Mouse (Mus musculus) hindbrain, embryonic 13.5 days (tissue): ENCODE measurements at regions not wholly inside any gene's neighbourhood (a gene's known extent, or its start where the extent isn't known, plus 50 kb on each side); places are given as distances from the start of the nearest gene placed in this dataset.
A peak's percentile ranks its signal among the peaks of the same experiment; 100 is the strongest.

Experiments used
- ATAC-seq: fragments of 200-750 bp; cut with Nextera tagmentation; 2 replicates; pipeline ENCODE4 v1.8.0; 2017; ENCODE audit warnings: moderate TSS enrichment; ENCODE audit not compliant: low FRiP score
- H3K27ac ChIP-seq: fragments of 300-500 bp; sonication (generic); 2 replicates; pipeline ENCODE4 v1.5.1; 2015; ENCODE audit warnings: inconsistent platforms, mild to moderate bottlenecking, moderate library complexity
- H3K27me3 ChIP-seq: fragments of 300-500 bp; sonication (generic); 2 replicates; pipeline ENCODE4 v1.6.1; 2015; ENCODE audit warnings: mild to moderate bottlenecking, inconsistent platforms
- H3K36me3 ChIP-seq: fragments of 300-500 bp; sonication (generic); 2 replicates; pipeline ENCODE4 v1.6.1; 2015; ENCODE audit warnings: mild to moderate bottlenecking, inconsistent platforms
- H3K4me1 ChIP-seq: fragments of 300-500 bp; sonication (generic); replicated peaks from 2 replicates; pipeline ENCODE4 v1.6.1; 2015; ENCODE audit warnings: inconsistent platforms
- H3K4me2 ChIP-seq: fragments of 300-500 bp; sonication (generic); 2 replicates; pipeline ENCODE4 v1.6.1; 2015; ENCODE audit warnings: inconsistent platforms, mild to moderate bottlenecking, moderate library complexity
- H3K4me3 ChIP-seq: fragments of 300-500 bp; sonication (generic); 2 replicates; pipeline ENCODE4 v1.5.1; 2015; ENCODE audit warnings: mild to moderate bottlenecking, inconsistent platforms
- H3K9ac ChIP-seq: fragments of 300-500 bp; sonication (generic); 2 replicates; pipeline ENCODE4 v1.6.1; 2015; ENCODE audit warnings: mild to moderate bottlenecking, inconsistent platforms
- H3K9me3 ChIP-seq: fragments of 300-500 bp; sonication (generic); 2 replicates; pipeline ENCODE4 v1.6.1; 2016; ENCODE audit warnings: inconsistent platforms
- WGBS: fragments of 180-500 bp; shearing (Covaris S2); methylation state at CpG from one replicate; pipeline ENCODE4 v1.1.7; 2015; 5-methylcytosine and 5-hydroxymethylcytosine counted together

DNA sequence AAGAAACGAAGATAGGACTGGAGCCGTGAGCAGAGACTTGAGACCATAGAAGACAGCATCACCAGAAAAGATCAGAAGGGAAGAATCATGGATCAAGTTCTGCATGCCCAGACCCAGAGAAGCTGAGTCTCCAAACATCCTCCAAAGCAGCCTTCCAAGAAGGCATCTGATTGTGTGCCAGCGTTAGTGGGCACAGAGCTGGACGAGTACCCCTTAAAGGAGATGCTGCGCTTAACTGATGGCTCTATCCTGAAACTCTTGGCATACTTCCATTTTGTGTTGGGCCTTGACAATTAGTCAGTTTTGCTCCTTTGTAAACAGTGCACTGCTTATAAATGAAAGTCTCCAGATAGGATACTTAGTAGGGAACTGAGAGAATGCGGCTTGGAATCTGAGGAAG, 119.8 kb downstream of the Il20rb start:
- ATAC-seq: no peak
- Histone ChIP-seq H3K27me3 (no peaks in the 10 kb centered on the region), H3K9me3 (no peaks in the 10 kb centered on the region), H3K27ac (no peak overlapping the region), H3K36me3 (no peaks in the 10 kb centered on the region), H3K4me3 (no peak overlapping the region), H3K4me1 (no peaks in the 10 kb centered on the region), H3K4me2 (no peak overlapping the region), H3K9ac (no peak overlapping the region)
- WGBS: 74% methylated on average over 6 of the region's 6 CpGs

DNA sequence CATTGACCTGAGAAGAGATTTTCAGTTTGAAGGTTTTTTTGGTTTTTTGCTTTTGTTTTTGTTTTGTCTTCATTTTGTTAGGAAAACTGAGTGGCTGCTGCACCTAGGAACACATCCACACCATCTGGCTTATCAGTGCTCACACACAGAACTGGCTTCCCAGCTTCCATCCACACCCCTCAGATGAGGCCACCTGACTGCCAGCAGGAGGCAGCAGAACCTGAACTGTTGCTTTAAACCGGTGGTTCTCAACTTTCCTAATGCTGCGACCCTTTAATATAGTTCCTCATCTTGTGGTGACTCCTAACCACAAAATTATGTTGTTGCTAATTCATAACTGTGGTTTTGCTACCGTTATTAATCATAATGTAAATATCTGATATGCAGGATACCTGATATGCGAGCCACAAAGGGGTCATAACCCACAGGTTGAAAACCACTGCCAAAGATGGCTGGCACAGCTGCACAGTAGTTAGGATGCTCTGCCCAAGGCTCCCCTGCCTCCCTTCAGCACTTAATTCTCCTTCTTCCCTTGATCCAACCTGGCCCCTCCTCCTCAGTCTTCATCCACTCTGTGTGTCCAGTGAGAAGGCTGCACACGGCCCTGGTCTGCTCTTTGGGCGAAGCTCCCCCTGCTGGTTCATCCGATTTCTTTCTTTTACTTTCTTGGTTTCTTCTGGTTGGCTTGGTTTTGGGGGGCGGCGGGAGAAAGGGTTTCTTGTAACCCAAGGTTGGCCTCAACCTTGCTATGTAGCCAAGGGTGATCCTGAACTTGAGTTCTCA, 126.5 kb downstream of the Il20rb start:
- Histone ChIP-seq H3K27me3 (0 out of 2 replicates have a peak, but pooled peaks cover 3% of the 10 kb centered on the region), H3K4me1 (no peaks in the 10 kb centered on the region), H3K9me3 (no peaks in the 10 kb centered on the region), H3K36me3 (no peaks in the 10 kb centered on the region), H3K4me2 (no peak overlapping the region), H3K9ac (no peak overlapping the region), H3K27ac (no peak overlapping the region), H3K4me3 (no peak overlapping the region)
- WGBS: 68% methylated on average over 9 of the region's 9 CpGs
- ATAC-seq: no peak

DNA sequence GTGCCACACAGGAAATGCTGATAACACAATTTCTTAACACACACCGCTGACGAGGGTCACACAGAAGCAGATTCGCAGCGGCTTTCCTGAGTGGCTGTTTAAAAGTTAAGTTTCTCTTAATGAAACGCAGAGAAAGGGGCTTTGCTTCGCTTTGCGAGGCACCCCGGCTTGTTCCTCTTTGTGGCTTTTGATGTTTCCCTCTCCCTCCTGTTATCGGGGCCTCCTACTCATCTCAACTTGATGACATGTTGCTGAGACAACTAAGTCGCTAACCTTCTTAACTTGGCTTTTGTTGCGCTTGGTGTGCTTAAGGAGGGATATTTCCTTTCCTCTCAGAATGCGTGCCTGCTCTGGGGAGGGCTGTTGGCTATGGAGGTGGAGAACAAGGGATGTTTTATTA, 129.0 kb downstream of the Il20rb start:
- WGBS: 53% methylated on average over 12 of the region's 12 CpGs
- ATAC-seq: no peak
- H3K4me2 ChIP-seq: no peak overlapping the region

DNA sequence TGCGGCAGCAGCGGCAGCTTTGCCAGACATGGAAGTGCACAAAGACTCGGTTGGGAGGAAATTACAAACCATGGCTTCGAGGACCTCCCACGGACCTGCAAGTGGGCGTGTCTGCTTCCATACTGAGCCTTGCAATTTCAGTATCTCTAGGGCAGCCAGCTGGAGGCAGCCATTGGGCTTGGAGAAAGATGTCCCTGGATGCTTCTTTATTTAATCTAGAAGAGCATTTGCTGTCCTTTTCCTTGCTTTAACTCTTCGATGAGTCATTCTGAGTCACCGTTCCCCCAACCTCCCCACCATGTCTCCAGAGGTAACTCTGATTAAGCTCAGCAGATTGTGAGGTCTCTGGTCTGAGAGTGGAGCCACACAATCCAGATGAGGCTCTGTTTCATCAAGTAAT, 145.8 kb downstream of the Il20rb start:
- Histone ChIP-seq H3K4me2 (no peak overlapping the region), H3K27me3 (no peaks in the 10 kb centered on the region), H3K36me3 (no peaks in the 10 kb centered on the region), H3K9me3 (no peaks in the 10 kb centered on the region), H3K4me1 (no peaks in the 10 kb centered on the region), H3K9ac (no peak overlapping the region), H3K4me3 (no peak overlapping the region), H3K27ac (no peak overlapping the region)
- no peak for ATAC-seq
- 66% methylated on average over 8 of the region's 8 CpGs for WGBS

More for the DNA sequence above, 129.0 kb downstream of the Il20rb start:
- H3K27me3 ChIP-seq: 0 out of 2 replicates have a peak, but pooled peaks cover 3% of the 10 kb centered on the region
- H3K9ac ChIP-seq: no peak overlapping the region
- no peaks in the 10 kb centered on the region for H3K4me1 ChIP-seq
- H3K27ac ChIP-seq: no peak overlapping the region
- no peaks in the 10 kb centered on the region for H3K36me3 ChIP-seq
- no peaks in the 10 kb centered on the region for H3K9me3 ChIP-seq
- no peak overlapping the region for H3K4me3 ChIP-seq

DNA sequence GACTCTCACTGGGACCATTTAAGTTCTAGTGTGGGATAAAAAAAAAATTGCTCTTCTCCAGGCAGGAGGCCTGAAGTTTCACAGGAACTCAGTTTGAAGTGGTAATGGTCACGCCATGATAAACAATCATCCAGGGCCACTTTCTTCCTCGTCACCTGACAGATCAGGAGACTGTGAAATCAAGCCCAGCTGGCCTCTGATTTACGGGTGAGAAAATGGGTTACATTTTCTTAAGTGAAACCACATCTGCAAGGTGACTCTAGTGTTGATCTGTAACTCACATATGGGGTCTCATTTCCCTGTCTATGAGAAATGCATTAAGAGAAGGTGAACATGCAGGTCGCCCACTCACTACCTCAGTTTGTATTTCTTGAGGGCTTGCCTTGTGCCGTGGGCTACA, 178.8 kb downstream of the Il20rb start:
- Histone ChIP-seq H3K4me2 (no peak overlapping the region), H3K36me3 (no peaks in the 10 kb centered on the region), H3K9me3 (0 out of 2 replicates have a peak, but pooled peaks cover 5% of the 10 kb centered on the region), H3K4me3 (no peak overlapping the region), H3K4me1 (peaks cover 10% of the 10 kb centered on the region), H3K27me3 (no peaks in the 10 kb centered on the region), H3K27ac (no peak overlapping the region), H3K9ac (no peak overlapping the region)
- 78% methylated on average over 5 of the region's 5 CpGs for WGBS
- ATAC-seq: no peak

DNA sequence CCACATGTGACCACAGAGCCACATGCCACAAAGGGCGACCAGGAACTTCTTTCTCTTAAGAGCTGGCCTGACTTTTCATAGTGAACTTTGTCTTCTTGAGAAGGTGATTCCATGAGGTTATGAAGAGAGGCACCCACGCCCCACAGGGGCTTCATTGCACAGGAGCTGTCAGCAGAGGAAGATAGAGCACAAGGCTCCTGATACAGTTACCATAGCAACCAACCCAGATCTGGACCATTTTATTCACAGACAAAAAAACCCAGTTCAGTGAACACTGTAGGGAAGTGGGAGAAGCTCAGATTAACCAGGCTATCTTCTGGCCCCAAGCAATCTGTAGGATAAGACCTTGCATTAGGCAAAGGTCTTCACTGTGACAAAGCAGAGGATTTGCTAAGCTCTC, 179.2 kb downstream of the Il20rb start:
- Histone ChIP-seq H3K4me3 (no peak overlapping the region), H3K4me1 (peaks cover 10% of the 10 kb centered on the region), H3K27me3 (no peaks in the 10 kb centered on the region), H3K27ac (no peak overlapping the region), H3K4me2 (no peak overlapping the region), H3K36me3 (no peaks in the 10 kb centered on the region), H3K9me3 (0 out of 2 replicates have a peak, but pooled peaks cover 5% of the 10 kb centered on the region), H3K9ac (no peak overlapping the region)
- WGBS: 55% methylated on average over 2 of the region's 2 CpGs
- no peak for ATAC-seq

DNA sequence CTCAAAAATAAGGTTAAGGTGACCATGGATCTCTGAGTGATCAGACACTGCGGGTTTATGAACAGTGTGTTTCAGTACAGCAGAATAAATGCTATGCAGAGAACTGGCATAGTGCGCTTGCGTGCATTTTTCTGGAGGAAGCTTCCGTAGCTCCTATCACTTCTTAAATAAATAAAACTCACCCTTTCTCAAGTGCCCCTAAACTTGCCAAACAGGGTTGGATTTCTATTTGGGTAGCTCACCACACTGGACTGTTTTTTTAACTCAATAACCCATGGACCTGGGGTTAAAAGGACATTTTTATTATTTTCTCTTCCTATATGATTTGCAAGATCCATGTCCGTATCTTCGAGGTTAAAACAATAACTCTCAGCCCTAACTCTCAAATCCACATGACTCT, 182.8 kb downstream of the Il20rb start:
- Histone ChIP-seq H3K4me3 (no peak overlapping the region), H3K27ac (no peak overlapping the region), H3K9ac (no peak overlapping the region), H3K9me3 (no peaks in the 10 kb centered on the region), H3K36me3 (no peaks in the 10 kb centered on the region), H3K4me1 (peaks cover 12% of the 10 kb centered on the region), H3K27me3 (0 out of 2 replicates have a peak, but pooled peaks cover under 1% of the 10 kb centered on the region), H3K4me2 (no peak overlapping the region)
- no peak for ATAC-seq
- 87% methylated on average over 6 of the region's 6 CpGs for WGBS

DNA sequence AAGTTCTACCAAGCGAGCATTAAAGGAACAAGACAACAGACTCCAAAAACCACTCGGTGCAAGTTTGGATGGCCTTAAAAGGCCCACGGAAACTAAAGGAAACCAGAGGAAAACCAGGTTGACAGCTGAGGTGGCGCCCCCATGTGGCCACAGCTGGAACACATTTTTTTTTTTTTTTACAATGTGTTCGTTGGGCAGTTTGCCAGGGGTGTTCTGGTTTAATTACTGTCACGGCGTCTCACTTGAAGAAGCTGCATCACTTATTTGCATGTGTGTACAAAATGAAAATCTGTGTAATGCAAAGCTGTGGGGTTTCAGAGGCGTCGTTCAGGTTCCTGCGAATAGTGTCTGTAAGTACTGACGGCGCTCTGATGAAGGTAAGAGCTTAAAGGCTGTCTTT, 185.0 kb downstream of the Il20rb start:
- no peak overlapping the region for H3K4me3 ChIP-seq
- WGBS: 36% methylated on average over 12 of the region's 12 CpGs
- peaks cover 3% of the 10 kb centered on the region; the same call in 1 of the 2 replicates for H3K27me3 ChIP-seq
- no peak for ATAC-seq
- no peaks in the 10 kb centered on the region for H3K9me3 ChIP-seq
- H3K4me2 ChIP-seq: no peak overlapping the region
- H3K27ac ChIP-seq: no peak overlapping the region
- H3K9ac ChIP-seq: no peak overlapping the region
- no peaks in the 10 kb centered on the region for H3K36me3 ChIP-seq
- H3K4me1 ChIP-seq: peaks cover 18% of the 10 kb centered on the region

DNA sequence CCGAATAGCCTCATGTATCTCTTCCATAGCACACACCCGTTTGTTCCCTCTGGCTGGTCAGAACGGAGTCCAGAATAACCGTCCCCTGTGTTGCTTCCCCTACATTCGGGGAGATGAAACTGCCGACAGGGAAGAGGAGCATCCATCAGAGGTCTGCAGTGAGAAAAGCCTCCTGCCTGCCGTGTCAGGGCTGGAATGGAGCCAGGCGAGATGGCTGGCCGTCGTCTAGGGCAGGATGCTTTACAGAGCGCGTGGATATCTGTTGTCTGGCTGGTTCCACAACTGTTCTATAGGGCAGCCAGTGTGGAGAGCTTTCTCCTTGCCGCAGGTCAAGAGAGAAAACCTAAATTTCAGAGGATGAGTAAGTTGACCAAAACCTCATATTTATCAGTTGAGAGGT, 209.2 kb downstream of the Il20rb start:
- Histone ChIP-seq H3K27ac (no peak overlapping the region), H3K4me2 (no peak overlapping the region), H3K27me3 (peaks cover 23% of the 10 kb centered on the region), H3K4me1 (peaks cover 20% of the 10 kb centered on the region), H3K36me3 (no peaks in the 10 kb centered on the region), H3K9me3 (no peaks in the 10 kb centered on the region), H3K9ac (no peak overlapping the region), H3K4me3 (no peak overlapping the region)
- 60% methylated on average over 13 of the region's 13 CpGs for WGBS
- ATAC-seq: no peak

DNA sequence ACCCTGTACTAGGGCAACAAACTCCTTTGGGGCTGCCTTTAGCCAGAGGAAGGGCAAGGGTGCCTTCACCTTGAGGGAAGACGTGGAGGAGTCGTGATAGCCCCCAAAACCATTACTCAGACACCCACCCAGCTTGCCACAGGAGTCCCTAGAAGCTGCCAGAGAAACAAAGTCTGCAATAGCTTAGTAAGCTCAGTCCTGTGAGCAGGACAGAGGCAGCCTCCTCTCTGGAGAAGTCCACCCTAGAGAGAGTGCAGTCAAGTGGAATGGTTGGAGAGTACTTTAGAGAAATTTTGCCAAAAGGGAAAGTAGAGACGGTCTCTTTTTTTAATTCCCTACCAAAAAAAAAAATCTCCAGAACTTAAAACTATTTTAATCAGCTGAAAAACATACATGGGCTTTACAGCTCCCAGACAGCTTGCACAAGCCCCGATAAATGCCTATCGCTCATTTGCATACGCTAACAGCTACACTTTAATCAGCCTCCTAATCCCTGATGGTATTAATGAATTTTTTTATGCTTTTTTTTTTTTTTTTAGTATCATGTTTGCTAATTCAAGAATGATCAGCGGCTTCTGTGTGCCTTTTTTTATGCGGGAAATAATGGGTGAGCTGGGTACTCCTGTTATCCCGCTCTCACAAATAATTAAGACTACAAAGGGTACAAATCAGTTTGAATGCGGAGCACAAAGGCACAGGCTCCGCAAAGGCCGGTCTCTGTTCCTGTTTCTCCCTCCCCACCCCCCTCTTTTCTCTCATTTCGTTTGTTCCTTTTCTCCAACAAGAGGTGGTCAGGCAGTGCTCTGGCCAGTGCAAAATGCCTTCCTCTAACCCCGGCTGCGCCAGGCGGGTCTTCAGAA, 219.8 kb downstream of the Il20rb start:
- no peak for ATAC-seq
- Histone ChIP-seq H3K9ac (peak overlapping the region; percentile 35; the same call in 1 of the 2 replicates), H3K4me2 (peak overlapping the region; percentile 45), H3K27me3 (peaks cover 35% of the 10 kb centered on the region), H3K36me3 (no peaks in the 10 kb centered on the region), H3K9me3 (no peaks in the 10 kb centered on the region), H3K4me1 (peaks cover 20% of the 10 kb centered on the region), H3K27ac (no peak overlapping the region), H3K4me3 (no peak overlapping the region)
- WGBS: 18% methylated on average over 16 of the region's 16 CpGs

DNA sequence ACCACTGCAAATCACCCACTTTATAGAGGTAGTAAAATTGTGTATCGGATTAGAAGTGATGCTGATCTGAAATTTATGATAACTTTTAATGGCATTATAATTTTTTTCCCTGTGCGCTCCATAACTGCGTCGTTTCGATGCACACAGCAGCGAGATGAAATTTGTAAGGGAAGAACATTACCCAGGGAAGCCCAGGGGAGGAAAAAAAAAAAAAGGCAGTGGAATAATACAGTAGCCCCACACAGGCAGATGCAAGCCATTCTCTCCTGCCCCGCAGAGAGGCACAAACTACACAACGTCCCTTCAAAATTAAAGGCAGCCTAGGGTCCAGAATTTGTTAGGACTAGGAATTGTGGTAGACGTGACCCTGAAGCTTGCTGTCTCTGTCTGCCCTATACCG, 234.2 kb downstream of the Il20rb start:
- no peak overlapping the region for H3K4me2 ChIP-seq
- no peak overlapping the region for H3K9ac ChIP-seq
- no peaks in the 10 kb centered on the region for H3K9me3 ChIP-seq
- no peaks in the 10 kb centered on the region for H3K36me3 ChIP-seq
- H3K4me1 ChIP-seq: no peaks in the 10 kb centered on the region
- no peak overlapping the region for H3K27ac ChIP-seq
- ATAC-seq: no peak
- H3K27me3 ChIP-seq: 0 out of 2 replicates have a peak, but pooled peaks cover 11% of the 10 kb centered on the region
- H3K4me3 ChIP-seq: no peak overlapping the region
- WGBS: 66% methylated on average over 10 of the region's 10 CpGs
